Mouse (Mus musculus) telencephalon, adult 2 months (tissue): ENCODE measurements around the gene Camk2g.

Experiments used
- DNase-seq: peaks from one replicate; pipeline ENCODE4 v3.0.0-alpha.2; 2011; ENCODE audit warnings: low read depth, low spot score

The Camk2g gene

DNA sequence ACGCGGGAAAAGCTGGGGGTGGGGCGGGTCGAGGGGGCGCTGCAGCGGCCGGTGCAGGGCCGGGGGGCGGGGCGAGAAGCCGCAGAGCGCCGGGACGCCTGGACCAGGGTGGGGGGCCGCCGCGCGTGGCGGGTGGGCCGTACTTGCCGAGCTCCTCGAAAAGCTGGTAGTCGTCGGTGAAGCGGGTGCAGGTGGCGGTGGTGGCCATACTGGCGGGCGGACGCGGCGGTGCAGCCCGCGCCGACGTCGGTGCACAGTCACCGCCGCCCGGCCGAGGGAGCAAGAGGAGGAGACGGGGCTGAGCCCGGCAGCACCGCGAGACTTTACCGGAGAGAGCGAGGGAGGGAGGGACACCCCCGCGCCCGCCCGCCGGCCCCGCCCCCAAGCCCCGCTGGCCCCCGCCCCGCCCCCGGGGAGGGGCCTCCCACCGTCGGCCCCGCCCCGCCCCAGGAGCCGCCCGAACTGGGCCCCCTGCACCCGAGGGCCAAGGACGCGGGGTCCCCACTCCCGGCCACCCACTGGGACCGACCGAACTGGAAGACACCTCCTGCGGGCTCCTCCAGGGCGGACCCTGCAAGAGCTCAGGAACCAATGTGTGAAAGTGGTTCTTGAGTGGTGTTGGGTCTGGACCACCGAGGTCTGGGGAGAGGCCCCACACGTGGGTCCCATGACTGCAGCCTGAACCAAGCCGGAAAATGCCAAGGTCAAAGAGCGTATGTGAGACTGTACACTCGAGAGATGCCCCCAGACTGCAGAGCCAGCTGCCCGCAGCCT lies at the start of gene Camk2g:
Gene Camk2g, minus strand, starts transcription at position 331 of the 774 bp plus-strand sequence.
- no peak for DNase-seq

GRCm38 (mm10) chr14:20842629-20843028 lies 48.7 kb upstream of the Camk2g start:
- no peak for DNase-seq

DNA sequence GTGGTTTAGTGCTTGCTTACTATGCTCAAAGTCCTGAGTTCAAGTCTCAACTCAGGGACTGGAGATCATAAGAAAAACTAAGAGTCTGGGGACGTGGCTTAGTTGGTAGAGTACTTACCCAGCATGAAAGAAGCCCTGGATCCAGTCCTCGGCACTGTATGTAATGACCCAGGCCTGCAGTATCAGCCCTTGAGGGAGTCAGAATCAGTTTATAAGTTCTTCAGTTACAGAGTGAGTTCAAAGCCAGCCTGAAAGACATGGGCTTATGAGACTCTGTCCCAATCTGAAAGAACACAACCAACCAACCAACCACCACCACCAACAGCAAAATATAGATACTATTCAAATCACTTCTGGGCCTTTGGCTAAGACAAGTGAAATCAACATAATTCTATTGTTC lies 47.6 kb upstream of the Camk2g start:
- no peak for DNase-seq

DNA sequence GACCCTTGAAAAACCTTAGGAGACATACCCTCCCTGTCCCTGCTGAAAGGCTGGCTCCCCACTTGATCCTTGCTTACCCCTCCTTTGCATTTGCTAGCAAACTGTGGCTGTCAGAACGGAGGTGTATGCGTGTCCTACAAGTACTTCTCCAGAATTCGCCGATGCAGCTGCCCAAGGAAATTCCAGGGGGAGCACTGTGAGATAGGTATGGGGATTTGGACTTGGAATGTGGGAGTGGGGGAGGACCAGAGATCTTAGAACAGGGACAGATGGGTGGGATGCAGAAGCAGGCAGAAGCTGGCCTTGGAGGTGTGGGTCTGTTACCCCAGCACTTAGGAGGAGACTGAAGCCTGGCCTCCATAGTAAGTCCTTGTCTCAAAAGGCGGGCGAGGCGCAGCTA lies 43.8 kb upstream of the Camk2g start:
- DNase-seq: no peak

- no peak for DNase-seq
These were observed 43.1 kb upstream of the Camk2g start for GRCm38 (mm10) chr14:20836905-20837376.

- no peak for DNase-seq
These were observed 42.5 kb upstream of the Camk2g start, which contains the start of gene Plau for GRCm38 (mm10) chr14:20836171-20836904. Gene Plau (plus strand): TSS chr14:20836660.

GRCm38 (mm10) chr14:20834136-20834535 lies 40.2 kb upstream of the Camk2g start:
- no peak for DNase-seq

DNA sequence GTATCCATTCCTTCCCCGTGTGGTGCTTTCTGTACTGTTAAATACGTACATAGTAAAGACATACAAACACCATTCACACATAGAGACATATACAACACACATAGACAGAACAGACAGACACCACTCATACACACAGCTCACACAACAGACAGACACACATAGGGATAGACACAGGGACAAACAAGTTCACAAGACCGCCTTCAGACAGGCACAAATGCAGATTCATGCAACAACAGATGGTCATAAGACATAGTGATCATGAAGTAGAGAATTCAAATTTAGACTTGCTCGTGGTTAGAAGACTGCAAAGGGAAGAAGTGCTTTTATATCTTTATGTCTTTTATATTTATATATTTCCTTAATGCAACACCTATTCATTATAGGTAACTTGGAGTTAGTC lies 39.6 kb upstream of the Camk2g start:
- no peak for DNase-seq

DNA sequence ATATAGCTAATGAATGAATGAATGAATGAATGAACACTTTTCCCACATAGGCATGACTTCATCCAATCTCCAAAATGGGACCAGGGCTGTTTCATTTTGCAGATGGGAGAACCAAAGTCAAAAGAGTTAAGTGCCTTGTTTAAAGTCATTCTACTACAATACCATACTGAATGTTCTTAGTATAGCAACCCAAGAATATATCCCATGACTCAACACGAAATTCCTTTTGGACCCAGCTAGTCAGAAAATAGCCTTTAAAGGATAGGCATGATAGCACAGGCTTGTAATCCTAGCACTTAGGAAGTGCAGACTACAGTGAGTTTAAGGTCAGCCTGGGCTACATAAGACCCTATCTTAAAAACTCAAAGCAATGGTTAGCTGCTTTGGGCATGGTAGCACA lies 38.0 kb upstream of the Camk2g start:
- DNase-seq: peak; percentile 62

DNA sequence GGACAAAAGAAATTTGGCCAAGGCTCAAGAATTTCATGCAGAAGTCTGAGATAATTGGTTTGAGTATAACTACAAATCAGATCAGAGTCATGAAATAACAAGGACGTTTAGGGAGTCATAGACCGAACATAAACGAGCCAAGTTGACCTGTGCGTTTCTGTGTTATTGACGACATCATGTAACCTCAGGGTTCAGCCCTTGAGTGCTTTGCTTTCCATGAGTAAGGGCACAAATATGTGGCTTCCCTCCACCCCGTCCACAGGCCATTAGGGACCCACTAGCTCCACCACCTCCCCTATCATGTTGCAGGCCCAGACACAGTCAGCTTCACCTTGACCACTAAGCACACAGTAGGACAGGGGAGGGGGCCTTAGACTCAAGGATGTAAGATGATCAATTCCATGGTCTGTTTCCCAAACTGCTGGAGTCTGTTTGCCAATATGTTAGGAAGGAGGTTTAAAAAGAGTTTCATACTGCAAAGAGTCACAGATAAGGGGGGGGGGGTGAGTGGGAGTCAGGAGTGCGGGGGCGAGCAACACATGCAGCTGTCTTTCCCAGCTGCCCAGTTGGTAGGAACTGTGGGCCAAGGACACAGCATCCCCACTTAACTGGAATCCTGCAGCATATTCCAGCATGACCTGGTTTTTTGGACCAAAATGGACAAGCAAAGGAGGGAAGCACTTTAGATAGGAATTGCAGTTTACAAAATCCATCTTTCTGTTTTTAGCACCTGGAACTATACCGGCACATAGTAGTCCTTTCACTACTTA lies 37.4 kb upstream of the Camk2g start:
- DNase-seq: peak; percentile 64

GRCm38 (mm10) chr14:20829523-20830366 lies 35.9 kb upstream of the Camk2g start:
- no peak for DNase-seq

DNA sequence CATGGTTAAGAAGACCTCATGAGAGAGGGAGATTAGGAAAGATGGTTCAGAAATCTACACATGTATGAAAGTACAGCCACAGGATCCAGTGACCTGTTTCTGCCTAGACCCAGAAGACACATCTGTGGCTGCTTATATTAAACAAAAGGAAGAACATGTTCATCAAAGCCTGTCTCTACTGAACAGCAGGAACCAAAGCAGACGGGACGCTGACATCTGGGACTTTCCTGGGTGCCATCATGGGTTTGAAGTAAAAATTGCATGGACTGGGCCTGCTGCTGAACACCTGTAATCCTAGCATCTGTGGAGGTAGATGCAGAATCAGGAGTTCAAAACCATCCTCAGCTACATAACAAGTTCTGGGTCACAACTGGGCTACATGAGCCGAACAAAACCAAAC lies 34.6 kb upstream of the Camk2g start:
- DNase-seq: no peak

GRCm38 (mm10) chr14:20827491-20827890 lies 33.6 kb upstream of the Camk2g start:
- DNase-seq: no peak

- no peak for DNase-seq
These were observed 33.2 kb upstream of the Camk2g start for GRCm38 (mm10) chr14:20827061-20827460.

- peak; percentile 58 for DNase-seq
These were observed 31.6 kb upstream of the Camk2g start for GRCm38 (mm10) chr14:20825516-20825915.

- no peak for DNase-seq
These were observed 30.6 kb upstream of the Camk2g start for GRCm38 (mm10) chr14:20824517-20824916.

DNA sequence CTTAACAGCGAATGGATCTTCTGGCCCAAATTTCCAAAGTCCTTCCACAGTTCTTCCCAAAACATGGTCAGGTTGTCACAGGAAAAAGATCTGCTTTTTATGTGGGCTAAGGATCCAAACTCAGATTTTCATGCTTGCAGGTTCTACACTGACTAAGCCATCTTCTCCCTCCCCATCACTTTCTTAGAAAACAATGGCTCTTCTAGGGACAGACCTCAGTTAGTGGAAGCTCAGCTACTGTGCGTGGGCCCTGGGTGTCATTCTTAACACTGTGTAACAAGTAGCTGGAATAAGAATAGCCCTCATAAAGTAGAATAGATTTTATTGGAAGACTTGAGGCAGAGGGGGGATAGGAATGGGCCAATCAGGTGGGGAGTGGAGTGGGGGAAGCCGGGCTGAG lies 21.6 kb upstream of the Camk2g start:
- DNase-seq: no peak

GRCm38 (mm10) chr14:20811779-20812406 lies 18.0 kb upstream of the Camk2g start:
- DNase-seq: no peak

GRCm38 (mm10) chr14:20811236-20811635 lies 17.3 kb upstream of the Camk2g start:
- DNase-seq: no peak

DNA sequence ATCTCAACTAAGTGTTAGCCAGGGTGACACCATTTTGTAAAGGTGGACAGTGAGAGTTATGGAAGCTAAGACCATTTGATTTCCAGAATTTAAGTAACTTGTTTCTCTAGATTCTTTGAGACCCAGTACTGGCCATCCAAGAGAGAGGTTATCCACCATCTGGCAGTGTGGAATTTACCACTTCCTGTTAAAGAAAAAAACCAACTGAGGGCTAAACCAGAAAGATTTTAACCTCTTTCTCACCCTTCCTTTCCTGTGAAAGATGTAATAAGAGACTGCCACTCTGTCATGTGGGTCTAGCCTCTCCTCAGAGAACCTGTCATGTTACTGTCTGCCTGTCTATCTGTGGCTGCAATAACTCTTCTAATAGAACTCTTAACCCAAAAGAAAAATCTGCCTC lies 15.9 kb upstream of the Camk2g start:
- DNase-seq: no peak

- DNase-seq: no peak
These were observed 15.5 kb upstream of the Camk2g start for GRCm38 (mm10) chr14:20809349-20809748.
